Mouse (Mus musculus): Measurements from ENCODE around the gene Hivep1. TPM values are rescaled to one million over a fixed set of nuclear protein-coding genes. Genes with fewer than 3 reads are reported as not detected.

Gene Hivep1
- total RNA-seq (2023) = 52.0 and 73.5 TPM in 2 replicates

DNA sequence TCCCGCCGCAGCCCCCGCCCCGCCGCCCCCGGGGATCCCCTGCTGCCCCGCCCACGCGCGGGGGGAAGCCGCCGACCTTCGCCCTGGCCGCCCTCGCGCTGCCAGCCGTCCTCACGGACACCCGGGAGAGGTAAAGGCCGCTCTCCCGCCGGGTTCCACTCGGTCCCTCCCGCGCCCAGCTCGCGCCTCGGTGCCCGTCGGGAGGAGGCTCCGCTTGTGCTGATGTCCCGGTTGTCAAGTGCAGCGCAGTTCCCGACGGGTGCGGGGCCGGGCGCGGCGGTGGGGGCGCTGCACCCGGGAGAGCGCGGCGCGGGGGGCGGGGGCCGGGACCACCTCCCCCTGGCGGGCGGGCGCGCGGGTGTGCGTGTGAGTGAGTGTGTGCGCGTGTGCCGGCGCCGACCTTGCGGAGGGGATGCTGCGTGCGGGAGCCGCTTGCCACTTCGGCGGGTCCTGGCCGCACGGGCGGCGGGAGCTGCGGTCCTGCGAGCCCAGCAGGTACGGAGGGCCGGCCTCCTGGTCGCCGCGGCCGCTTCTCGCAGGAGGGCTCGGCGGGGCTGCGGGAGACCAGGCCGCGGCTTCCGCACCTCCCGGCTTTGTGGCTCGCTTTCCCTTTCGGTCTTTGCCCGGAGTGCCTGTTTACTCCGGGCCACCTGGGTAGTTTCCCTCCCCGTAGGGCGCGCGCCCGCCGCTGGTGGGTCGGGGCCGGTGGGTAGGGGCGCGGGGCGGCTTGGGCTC, at the start of gene Hivep1:
Gene Hivep1 (plus strand): TSS at position 61 of the 735 bp plus-strand sequence.

Other genes starting within 250 kb of the Hivep1 start
- 10.9 and 12.8 TPM in 2 replicates for gene Adtrp, start 204.3 kb upstream of the Hivep1 start, total RNA-seq (2023)
- gene Edn1, start 249.5 kb downstream of the Hivep1 start, total RNA-seq (2023) = not detected in 2 replicates